Mouse (Mus musculus) heart, embryonic 10.5 days (tissue): ENCODE measurements around the gene Arih2. TPM values are rescaled to one million over a fixed set of nuclear protein-coding genes. Genes with fewer than 3 reads are reported as not detected.
"Not testable (repeated sequence)": the region's sequence is repeated elsewhere in the genome, so short reads cannot be mapped to it uniquely, and the experiment has no call there.

Experiments
- DNase-seq: peaks from one replicate; pipeline ENCODE4 v3.0.0-alpha.2; 2017; ENCODE audit warnings: low spot score
- H3K27ac ChIP-seq: fragments of 300-500 bp; sonication (generic); 2 replicates; pipeline ENCODE4 v1.5.1; 2016; ENCODE audit warnings: mild to moderate bottlenecking
- H3K27me3 ChIP-seq: fragments of 300-500 bp; sonication (generic); 2 replicates; pipeline ENCODE4 v1.6.1; 2016; ENCODE audit warnings: mild to moderate bottlenecking; ENCODE audit not compliant: poor library complexity, insufficient read depth, severe bottlenecking
- H3K36me3 ChIP-seq: fragments of 300-500 bp; sonication (generic); 2 replicates; pipeline ENCODE4 v1.6.1; 2016; ENCODE audit warnings: mild to moderate bottlenecking, moderate library complexity
- H3K4me1 ChIP-seq: fragments of 300-500 bp; sonication (generic); 2 replicates; pipeline ENCODE4 v1.6.1; 2016; ENCODE audit warnings: mild to moderate bottlenecking
- H3K4me3 ChIP-seq: fragments of 300-500 bp; sonication (generic); 2 replicates; pipeline ENCODE4 v1.5.1; 2016; ENCODE audit warnings: mild to moderate bottlenecking, moderate library complexity
- H3K9me3 ChIP-seq: fragments of 300-500 bp; sonication (generic); 2 replicates; pipeline ENCODE4 v1.6.1; 2016; ENCODE audit warnings: mild to moderate bottlenecking, moderate library complexity
- WGBS: fragments of 180-500 bp; shearing (Covaris S2); methylation state at CpG from one replicate; pipeline ENCODE4 v1.1.7; 2016; 5-methylcytosine and 5-hydroxymethylcytosine counted together
- polyA plus RNA-seq: library from polyadenylated mRNA; unstranded; fragments of >200 nt; fragmentation: Nextera tagmentation; extraction: Ambion mirVana; gene quantifications from 2 replicates; pipeline ENCODE4 v1.2.1, GENCODE M21; 2016

Gene Arih2
- polyA plus RNA-seq, 1 experiment from 2014 or later: 52.0 TPM

DNA sequence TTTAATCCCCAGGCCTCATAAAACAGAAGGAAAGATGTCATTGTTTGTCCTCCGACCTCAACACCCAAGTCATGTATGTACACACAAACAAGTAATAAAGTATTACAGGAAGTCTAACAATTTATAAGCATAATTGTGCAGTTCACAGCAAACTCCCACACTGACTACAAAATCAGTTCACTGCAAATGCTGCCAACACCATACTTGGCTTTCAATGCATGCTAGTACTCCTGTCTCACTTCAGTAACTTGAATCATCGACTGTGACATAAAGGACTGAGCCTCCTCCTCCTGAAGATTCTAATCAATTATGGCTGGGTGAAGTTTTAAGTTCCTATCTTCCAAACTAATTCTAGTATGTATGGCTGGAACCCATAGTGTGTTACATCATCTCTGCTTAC, 15.3 kb downstream of the Arih2 start:
- peaks cover 39% of the 10 kb centered on the region for H3K36me3 ChIP-seq
- DNase-seq: no peak
- 83% methylated on average over 2 of the region's 2 CpGs for WGBS
- H3K27me3 ChIP-seq: no peaks in the 10 kb centered on the region
- peaks cover 9% of the 10 kb centered on the region for H3K4me1 ChIP-seq
- H3K4me3 ChIP-seq: no peak overlapping the region
- H3K27ac ChIP-seq: no peak overlapping the region
- no peaks in the 10 kb centered on the region for H3K9me3 ChIP-seq

DNA sequence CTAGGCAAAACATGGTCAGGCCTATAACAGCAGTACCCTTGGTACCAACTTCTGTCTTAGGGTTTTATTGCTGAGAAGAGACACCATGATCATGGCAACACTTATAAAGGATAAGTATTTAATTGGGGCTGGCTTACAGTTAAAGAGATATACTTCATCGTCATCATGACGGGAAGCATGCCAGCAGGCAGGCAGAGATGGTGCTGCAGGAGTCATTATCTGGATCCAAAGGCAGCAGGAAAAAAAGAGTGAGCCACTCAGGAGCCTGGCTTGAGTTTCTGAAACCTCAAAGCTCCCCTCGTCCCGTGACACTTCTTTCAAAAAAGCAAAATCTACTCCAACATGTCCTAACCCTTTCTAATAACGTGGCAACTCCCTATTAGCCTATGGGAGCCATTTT, 16.8 kb downstream of the Arih2 start:
- Histone ChIP-seq H3K4me3 (no peak overlapping the region), H3K4me1 (peaks cover 9% of the 10 kb centered on the region), H3K9me3 (no peaks in the 10 kb centered on the region), H3K27ac (no peak overlapping the region), H3K36me3 (peaks cover 45% of the 10 kb centered on the region), H3K27me3 (no peaks in the 10 kb centered on the region)
- 81% methylated on average over 5 of the region's 5 CpGs for WGBS
- DNase-seq: no peak

DNA sequence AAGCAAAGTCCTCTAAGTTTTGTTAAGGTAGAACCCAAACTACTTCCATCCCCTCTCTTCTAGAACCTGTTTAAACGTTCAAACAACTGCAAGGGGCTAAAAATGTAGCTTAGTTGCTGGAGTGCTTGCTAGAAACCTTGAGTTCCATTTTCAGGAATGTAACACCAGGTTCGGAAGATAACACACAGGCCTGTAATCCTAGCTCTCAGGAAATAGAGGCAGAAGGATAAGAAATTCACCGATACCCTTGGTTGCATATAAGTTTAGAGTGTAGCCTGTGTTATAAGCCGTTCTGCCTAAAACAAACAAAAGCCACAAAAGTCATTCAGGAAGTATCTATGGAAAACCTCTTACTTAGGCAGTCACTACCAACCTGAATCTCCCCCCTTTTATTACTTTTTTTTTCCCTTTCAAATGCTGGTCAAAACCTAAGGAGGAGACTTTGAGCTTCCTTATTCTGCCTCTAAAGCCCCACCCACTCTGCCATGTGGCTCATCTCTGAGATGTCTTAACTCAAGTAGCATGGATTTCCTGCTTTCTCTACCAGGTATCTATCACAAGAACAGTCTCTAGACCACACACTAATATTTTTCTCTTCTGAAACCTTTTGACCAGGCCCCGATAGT, 17.4 kb downstream of the Arih2 start:
- Histone ChIP-seq H3K9me3 (no peaks in the 10 kb centered on the region), H3K4me1 (peaks cover 12% of the 10 kb centered on the region), H3K27me3 (no peaks in the 10 kb centered on the region), H3K27ac (no peak overlapping the region), H3K4me3 (no peak overlapping the region), H3K36me3 (peaks cover 46% of the 10 kb centered on the region)
- 62% methylated on average over 5 of the region's 5 CpGs for WGBS
- DNase-seq: no peak

DNA sequence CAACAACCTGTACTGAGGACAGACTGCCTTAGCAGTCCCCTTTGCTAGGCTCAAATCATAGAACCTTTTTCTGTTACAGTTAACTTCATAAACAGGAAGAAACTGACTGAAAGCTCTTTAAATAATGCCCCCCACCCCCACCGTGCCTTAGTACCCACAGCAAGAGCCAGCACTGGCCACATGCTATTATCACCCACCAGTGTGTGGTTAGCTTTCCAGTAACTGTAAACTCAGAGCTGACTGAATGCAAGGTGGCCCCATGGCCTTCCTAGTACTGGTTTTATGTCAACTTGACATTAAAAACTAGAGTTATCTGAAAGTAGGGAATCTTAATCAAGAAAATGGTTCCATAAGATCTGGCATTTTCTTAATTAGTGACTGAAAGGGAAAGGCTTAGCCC, 18.5 kb downstream of the Arih2 start:
- no peak for DNase-seq
- no peaks in the 10 kb centered on the region for H3K27me3 ChIP-seq
- H3K27ac ChIP-seq: no peak overlapping the region
- no peaks in the 10 kb centered on the region for H3K9me3 ChIP-seq
- peaks cover 17% of the 10 kb centered on the region for H3K4me1 ChIP-seq
- 72% methylated on average over 1 of the region's 1 CpGs for WGBS
- H3K4me3 ChIP-seq: no peak overlapping the region
- peaks cover 48% of the 10 kb centered on the region for H3K36me3 ChIP-seq

DNA sequence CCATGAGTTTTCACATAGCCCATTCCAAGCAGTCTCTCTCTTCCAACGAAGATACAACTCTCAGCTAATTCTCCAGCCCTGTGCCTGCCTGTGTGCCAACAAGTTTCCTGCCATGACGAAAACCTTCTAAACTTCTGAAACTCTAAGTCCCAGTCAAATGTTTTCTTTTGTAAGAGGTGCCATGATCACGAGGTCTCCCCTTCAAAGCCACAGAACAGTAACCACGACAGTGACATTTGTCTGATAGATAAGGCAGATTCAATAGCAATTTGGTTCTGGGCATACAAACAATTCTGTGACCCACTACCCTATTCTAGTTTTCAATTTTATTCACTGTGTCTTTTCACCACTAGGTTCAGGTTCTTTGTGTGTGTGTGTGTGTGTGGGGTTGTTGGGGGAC, 21.0 kb downstream of the Arih2 start:
- H3K9me3 ChIP-seq: no peaks in the 10 kb centered on the region
- H3K36me3 ChIP-seq: peaks cover 46% of the 10 kb centered on the region
- H3K27me3 ChIP-seq: no peaks in the 10 kb centered on the region
- no peak for DNase-seq
- WGBS: 62% methylated on average over 4 of the region's 4 CpGs
- H3K4me1 ChIP-seq: peaks cover 17% of the 10 kb centered on the region
- H3K27ac ChIP-seq: no peak overlapping the region
- no peak overlapping the region for H3K4me3 ChIP-seq

DNA sequence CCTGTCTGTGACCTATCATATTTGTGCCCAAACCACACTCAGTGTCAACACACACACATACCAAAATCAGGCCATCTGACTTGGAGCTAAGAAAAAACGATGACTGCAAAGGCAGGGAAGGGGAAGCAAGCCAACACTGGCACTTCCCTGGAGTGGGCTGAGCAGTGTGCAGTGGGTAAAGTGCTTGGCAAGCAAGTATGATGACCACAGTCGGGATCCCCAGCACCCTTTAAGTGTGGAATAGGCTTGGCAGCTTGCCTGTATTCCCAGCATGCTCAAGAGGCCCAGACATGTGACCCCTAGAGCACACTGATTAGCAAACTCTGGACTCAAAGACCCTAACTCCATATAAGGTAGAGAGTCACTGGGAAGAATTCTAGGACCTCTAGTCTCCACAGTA, 22.7 kb downstream of the Arih2 start:
- DNase-seq: no peak
- H3K4me1 ChIP-seq: peaks cover 8% of the 10 kb centered on the region
- no peaks in the 10 kb centered on the region for H3K9me3 ChIP-seq
- peaks cover 45% of the 10 kb centered on the region for H3K36me3 ChIP-seq
- no peak overlapping the region for H3K4me3 ChIP-seq
- H3K27ac ChIP-seq: peak overlapping the region; percentile 78
- H3K27me3 ChIP-seq: no peaks in the 10 kb centered on the region
- WGBS: 57% methylated on average over 2 of the region's 2 CpGs

DNA sequence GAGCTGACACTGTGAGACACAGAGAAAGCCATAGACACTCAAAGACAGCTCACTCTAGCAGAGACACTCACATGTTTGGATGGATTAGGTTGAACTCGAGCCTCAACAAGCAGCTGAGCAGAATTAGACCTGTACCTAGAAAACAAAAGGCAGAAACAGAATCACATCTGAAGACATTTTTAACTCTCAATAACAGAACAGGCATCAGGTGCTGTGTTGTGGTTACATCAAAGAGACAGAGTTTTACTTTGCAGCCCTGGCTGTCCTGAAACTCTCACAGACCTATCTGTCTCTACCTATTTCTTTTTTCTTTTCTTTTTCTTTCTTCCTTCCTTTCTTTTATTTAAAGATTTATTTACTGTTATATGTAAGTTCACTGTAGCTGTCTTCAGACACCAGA, 31.9 kb downstream of the Arih2 start:
- no peak for DNase-seq
- 85% methylated on average over 1 of the region's 1 CpGs for WGBS
- H3K27me3 ChIP-seq: no peaks in the 10 kb centered on the region
- no peak overlapping the region for H3K27ac ChIP-seq
- H3K4me1 ChIP-seq: no peaks in the 10 kb centered on the region
- H3K36me3 ChIP-seq: peaks cover 80% of the 10 kb centered on the region
- H3K4me3 ChIP-seq: no peak overlapping the region
- H3K9me3 ChIP-seq: no peaks in the 10 kb centered on the region

DNA sequence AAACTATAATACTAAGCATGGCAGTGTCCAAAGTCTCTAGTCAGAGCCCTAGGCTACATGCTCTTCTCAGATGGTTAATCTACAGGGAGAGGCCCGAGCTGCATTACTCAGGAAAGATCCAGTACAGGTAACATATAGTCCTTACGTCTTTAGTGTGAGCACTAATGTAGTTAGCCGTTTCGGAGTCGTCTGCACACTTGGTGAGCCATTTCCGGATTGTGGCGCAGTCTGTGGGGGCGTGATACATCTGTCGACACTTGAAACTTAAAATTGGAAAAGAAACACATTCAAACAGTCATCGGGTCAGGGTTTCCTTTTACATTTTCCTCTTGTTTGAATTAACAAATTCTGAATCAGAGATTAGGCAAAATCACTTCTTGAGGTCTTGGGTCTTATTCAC, 37.7 kb downstream of the Arih2 start:
- Histone ChIP-seq H3K9me3 (no peaks in the 10 kb centered on the region), H3K27ac (no peak overlapping the region), H3K36me3 (peaks cover 99% of the 10 kb centered on the region), H3K4me3 (no peak overlapping the region), H3K4me1 (0 out of 2 replicates have a peak, but pooled peaks cover 9% of the 10 kb centered on the region), H3K27me3 (no peaks in the 10 kb centered on the region)
- DNase-seq: no peak
- 95% methylated on average over 10 of the region's 10 CpGs for WGBS

DNA sequence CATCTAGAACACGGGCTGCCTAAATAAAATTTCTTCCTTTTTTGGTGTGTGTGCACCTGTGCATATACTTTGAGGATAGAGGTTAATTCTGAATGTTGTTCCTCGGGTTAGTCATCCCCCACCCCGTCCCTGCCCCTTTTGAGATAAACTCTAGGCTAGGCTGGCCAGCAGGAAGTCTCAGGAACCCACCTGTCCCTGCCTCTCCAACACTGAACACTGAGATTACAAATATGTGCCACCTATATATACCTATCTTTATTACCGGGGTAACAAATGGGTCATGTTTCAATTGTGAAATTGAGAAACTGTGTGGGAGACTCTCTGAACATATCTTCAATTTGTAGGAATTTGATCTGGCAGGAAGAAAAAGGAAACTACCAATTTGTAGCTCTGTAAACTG, 40.3 kb downstream of the Arih2 start:
- Histone ChIP-seq H3K4me1 (0 out of 2 replicates have a peak, but pooled peaks cover 16% of the 10 kb centered on the region), H3K27ac (no peak overlapping the region), H3K27me3 (no peaks in the 10 kb centered on the region), H3K36me3 (peaks cover 100% of the 10 kb centered on the region), H3K9me3 (no peaks in the 10 kb centered on the region), H3K4me3 (no peak overlapping the region)
- WGBS: 81% methylated on average over 4 of the region's 4 CpGs
- no peak for DNase-seq

DNA sequence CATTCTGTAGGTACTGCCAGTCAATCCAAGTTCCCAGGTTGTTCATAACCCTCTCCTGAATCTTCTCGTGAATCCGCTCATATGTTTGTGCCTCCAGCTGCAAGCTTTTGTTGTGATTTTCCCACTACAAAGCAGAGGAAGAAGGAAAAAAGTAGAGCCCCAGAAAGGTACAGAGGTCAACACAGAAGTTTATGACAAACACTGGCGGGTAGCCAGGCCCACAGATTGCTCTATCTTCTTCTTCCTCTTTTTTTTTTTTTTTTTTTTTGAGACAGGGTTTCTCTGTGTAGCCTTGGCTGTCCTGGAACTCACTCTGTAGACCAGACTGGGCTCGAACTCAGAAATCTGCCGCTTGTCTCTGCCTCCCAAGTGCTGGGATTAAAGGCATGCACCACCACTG, 41.3 kb downstream of the Arih2 start:
- not testable (repeated sequence) for H3K27ac ChIP-seq, DNase-seq, H3K9me3 ChIP-seq, H3K4me3 ChIP-seq, H3K27me3 ChIP-seq
- H3K4me1 ChIP-seq: 0 out of 2 replicates have a peak, but pooled peaks cover 16% of the 10 kb centered on the region
- 90% methylated on average over 5 of the region's 5 CpGs for WGBS
- H3K36me3 ChIP-seq: peaks cover 100% of the 10 kb centered on the region

DNA sequence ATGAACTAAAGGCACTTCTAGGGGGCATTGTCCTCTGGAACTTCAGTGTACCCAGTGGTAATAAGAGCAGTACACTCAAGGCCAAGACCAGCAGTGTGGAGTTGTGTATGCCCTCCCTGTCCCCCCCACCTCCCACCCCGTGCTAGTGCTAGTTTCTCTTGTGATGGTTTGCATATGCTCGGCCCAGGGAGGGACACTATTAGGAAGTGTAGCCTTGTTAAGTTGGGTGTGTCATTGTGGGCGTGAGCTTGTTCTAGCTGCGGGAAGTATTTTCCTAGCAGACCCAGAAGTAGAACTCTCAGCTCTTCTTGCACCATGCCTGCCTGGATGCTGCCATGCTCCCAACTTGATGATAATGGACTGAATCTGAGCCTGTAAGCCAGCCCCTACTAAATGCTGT, 47.2 kb downstream of the Arih2 start:
- no peak for DNase-seq
- H3K27me3 ChIP-seq: no peaks in the 10 kb centered on the region
- H3K9me3 ChIP-seq: no peaks in the 10 kb centered on the region
- H3K4me1 ChIP-seq: peaks cover 18% of the 10 kb centered on the region
- H3K27ac ChIP-seq: no peak overlapping the region
- 85% methylated on average over 4 of the region's 4 CpGs for WGBS
- peaks cover 51% of the 10 kb centered on the region for H3K36me3 ChIP-seq
- no peak overlapping the region for H3K4me3 ChIP-seq

DNA sequence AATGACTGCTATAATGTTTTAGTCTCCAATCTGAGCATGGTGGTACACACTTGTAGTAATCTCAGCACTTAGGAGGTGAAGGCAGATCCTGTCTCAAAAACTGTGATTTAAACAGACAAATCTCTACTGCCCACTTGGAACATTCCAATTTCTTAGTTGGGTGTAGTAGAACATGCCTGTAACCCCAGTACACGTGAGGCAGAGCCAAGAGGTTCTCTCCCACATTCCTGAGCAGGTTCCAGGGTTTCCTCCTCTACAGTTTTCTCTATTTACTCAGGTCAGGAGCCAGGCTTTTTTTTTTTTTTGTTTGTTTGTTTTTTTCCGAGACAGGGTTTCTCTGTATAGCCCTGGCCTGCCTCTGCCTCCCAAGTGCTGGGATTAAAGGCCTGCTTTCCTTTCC, 49.2 kb downstream of the Arih2 start:
- Histone ChIP-seq H3K4me1 (peaks cover 30% of the 10 kb centered on the region), H3K9me3 (no peaks in the 10 kb centered on the region), H3K27ac (no peak overlapping the region), H3K27me3 (no peaks in the 10 kb centered on the region), H3K36me3 (peaks cover 31% of the 10 kb centered on the region), H3K4me3 (no peak overlapping the region)
- no peak for DNase-seq
- 52% methylated on average over 2 of the region's 2 CpGs for WGBS

DNA sequence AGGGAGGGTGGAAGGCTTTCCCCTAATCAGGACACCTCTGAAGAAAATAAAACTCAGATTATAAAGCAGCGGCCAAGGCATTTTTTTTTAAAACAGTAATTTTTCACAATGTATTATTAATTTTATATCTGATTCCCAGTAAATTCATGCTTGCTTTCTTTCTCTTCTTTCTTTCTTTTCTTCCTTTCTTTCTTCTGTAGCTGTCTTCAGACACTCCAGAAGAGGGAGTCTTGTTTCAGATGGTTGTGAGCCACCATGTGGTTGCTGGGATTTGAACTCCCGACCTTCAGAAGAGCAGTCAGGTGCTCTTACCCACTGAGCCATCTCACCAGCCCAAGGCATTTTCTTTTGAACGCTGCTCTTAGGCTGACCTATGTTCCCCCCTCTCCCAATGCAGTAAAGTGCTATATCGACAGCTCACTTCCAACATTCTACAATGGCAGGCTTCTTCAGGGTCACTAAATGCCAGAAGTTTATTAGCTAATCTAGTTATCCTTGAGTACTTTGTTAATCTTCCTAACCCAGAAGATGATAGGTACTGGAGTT, 50.1 kb downstream of the Arih2 start:
- no peaks in the 10 kb centered on the region for H3K27me3 ChIP-seq
- H3K9me3 ChIP-seq: no peaks in the 10 kb centered on the region
- H3K4me1 ChIP-seq: peaks cover 30% of the 10 kb centered on the region
- peaks cover 22% of the 10 kb centered on the region for H3K36me3 ChIP-seq
- no peak overlapping the region for H3K27ac ChIP-seq
- no peak overlapping the region for H3K4me3 ChIP-seq
- 82% methylated on average over 4 of the region's 4 CpGs for WGBS
- no peak for DNase-seq
